Mouse (Mus musculus) Patski (cell line): Measurements from ENCODE around the gene Sugp2. TPM values are rescaled to one million over a fixed set of nuclear protein-coding genes. Genes with fewer than 3 reads are reported as not detected.
"Not testable (repeated sequence)": the region's sequence is repeated elsewhere in the genome, so short reads cannot be mapped to it uniquely, and the experiment has no call there.

Experiments
- ATAC-seq: fragments of 100-300 bp; one replicate; pipeline ENCODE4 v1.8.0; 2021
- CTCF ChIA-PET: fragments of 350-600 bp; sonication (Branson Sonifier 250); formaldehyde crosslinking; loops from one replicate; lab custom pipeline; 2022; ENCODE audit warnings: inconsistent platforms; lab: Charles Lee
- POLR2A ChIA-PET: fragments of 350-600 bp; sonication (Branson Sonifier 250); formaldehyde crosslinking; loops from one replicate; lab custom pipeline; 2022; ENCODE audit warnings: antibody characterized with exemption, inconsistent platforms; lab: Charles Lee
- DNase-seq: peaks from one replicate; pipeline ENCODE4 v3.0.0-alpha.2; 2011; ENCODE audit warnings: low read depth, low spot score
- H3K27me3 ChIP-seq: fragments of 371-371 bp; one replicate; pipeline ENCODE4 v1.5.1; 2021
- CTCF ChIP-seq: fragments of 100-300 bp; IDR thresholded peaks from one replicate; pipeline ENCODE4 v1.5.1; 2021
- in situ Hi-C: fragments of 300-500 bp; cut with MboI; formaldehyde crosslinking; loops from 3 replicates; pipeline ENCODE4 v1.11.1; 2018; ENCODE audit warnings: low pct_unique_long_range_greater_than_20kb, mixed read lengths
- polyA plus RNA-seq: library from polyadenylated mRNA; unstranded; gene quantifications from one replicate; pipeline ENCODE4 v1.2.3, GENCODE M21; 2021

Sugp2 gene
- polyA plus RNA-seq, 1 experiment from 2014 or later = 26.5 TPM

DNA sequence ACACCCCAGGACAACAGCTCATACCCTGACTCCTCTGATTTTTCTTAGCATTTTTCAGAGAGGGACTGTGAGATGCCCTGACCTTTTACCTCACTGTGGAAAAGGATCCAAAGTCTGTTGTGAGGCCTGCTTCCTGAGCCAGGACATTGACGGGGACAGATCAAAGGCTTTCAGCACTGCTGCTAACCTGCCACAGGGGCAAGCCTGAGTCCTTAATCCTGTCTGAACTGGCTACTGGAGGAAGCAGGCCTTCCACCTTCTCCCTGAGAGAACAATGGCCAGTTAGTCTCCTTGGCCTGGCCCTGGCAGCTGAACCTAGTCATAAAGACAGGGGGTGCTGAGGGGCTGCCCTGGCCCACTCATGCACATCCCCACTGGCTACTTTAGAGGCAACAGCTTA lies 25.9 kb upstream of the Sugp2 start:
- ATAC-seq = no peak
- CTCF ChIA-PET = interaction anchor here (1.2 kb wide), 1 partner anchor 8 kb away, joined by 3 read pairs; no protein-coding TSS in a partner anchor
- no peak for TF ChIP-seq CTCF
- POLR2A ChIA-PET = no interaction called here
- DNase-seq = no peak
- no peaks in the 10 kb centered on the region for H3K27me3 ChIP-seq
- in situ Hi-C loops = no loop called here

DNA sequence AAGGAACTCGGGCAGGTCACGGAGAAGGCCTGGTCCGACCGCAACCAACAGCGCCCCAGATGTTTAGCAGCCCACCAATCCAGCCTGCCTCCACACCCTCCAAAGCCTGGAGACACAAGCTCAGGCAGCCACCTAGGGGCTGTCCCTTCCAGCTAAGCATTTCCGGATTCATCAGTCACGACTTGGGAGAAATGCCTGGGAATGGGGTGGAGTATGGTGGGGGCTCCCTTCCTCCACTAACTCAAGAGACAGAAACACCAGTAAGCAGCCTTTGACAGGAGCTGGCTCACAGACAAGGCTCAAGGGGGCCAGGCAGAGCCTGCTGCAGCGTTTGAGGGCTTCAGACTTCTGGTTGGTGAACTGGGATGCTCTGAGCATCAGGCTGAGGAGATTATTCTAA lies 23.5 kb upstream of the Sugp2 start:
- ChIA-PET POLR2A (no interaction called here), CTCF (interaction anchor here (1.5 kb wide), 1 partner anchor 9 kb away, joined by 6 read pairs; no protein-coding TSS in a partner anchor)
- TF ChIP-seq CTCF = no peak
- no peaks in the 10 kb centered on the region for H3K27me3 ChIP-seq
- ATAC-seq (no peak), DNase-seq (no peak)
- in situ Hi-C loops = no loop called here

DNA sequence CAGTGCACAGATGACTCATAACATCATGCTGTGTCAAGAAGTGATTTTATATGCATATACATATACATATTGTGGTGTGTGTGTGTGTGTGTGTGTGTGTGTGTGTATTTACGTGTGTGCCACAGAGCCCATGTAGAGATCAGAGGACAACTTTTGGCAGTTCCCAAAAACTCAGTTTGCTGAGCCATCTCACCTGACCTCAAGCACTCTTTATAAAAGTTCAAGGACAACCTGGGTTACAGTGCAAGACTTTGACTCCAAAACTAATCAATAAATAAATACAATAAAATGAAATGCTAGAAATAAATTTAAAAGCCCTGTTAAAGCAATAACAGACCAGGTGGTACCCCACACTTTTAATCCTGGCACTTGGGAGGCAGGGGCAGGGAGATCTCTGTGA lies 22.8 kb upstream of the Sugp2 start:
- ATAC-seq (no peak), DNase-seq (no peak)
- no peaks in the 10 kb centered on the region for H3K27me3 ChIP-seq
- TF ChIP-seq CTCF = no peak
- ChIA-PET POLR2A (no interaction called here), CTCF (no interaction called here)
- in situ Hi-C loops = no loop called here

DNA sequence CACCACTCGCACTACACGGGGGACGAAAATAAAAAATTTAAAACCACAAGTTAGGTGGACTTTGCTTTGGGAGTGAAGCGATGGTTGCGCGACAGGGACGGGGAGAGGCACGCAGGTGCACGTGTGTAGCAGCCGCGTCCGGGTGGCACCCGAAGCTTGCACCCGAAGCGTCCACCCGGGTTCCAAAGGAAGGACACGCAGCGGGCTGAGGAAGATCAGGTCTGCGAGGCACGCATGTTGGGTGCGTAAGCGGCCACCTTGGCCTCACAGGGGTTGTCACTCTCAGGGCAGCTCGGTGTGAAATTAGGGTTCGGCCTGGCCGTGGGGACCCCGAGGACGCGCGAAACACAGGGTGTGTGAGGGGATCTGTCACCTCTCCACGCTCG lies 22.3 kb upstream of the Sugp2 start:
- ATAC-seq (no peak), DNase-seq (no peak)
- ChIA-PET CTCF (interaction anchor here (0.7 to 1.6 kb wide), 2 partner anchors 33 to 141 kb away, joined by 3 read pairs; no protein-coding TSS in a partner anchor), POLR2A (interaction anchor here (1.0 kb wide), 1 partner anchor 17 kb away, joined by 3 read pairs; no protein-coding TSS in a partner anchor)
- H3K27me3 ChIP-seq = no peaks in the 10 kb centered on the region
- in situ Hi-C loops = no loop called here
- TF ChIP-seq CTCF = no peak

DNA sequence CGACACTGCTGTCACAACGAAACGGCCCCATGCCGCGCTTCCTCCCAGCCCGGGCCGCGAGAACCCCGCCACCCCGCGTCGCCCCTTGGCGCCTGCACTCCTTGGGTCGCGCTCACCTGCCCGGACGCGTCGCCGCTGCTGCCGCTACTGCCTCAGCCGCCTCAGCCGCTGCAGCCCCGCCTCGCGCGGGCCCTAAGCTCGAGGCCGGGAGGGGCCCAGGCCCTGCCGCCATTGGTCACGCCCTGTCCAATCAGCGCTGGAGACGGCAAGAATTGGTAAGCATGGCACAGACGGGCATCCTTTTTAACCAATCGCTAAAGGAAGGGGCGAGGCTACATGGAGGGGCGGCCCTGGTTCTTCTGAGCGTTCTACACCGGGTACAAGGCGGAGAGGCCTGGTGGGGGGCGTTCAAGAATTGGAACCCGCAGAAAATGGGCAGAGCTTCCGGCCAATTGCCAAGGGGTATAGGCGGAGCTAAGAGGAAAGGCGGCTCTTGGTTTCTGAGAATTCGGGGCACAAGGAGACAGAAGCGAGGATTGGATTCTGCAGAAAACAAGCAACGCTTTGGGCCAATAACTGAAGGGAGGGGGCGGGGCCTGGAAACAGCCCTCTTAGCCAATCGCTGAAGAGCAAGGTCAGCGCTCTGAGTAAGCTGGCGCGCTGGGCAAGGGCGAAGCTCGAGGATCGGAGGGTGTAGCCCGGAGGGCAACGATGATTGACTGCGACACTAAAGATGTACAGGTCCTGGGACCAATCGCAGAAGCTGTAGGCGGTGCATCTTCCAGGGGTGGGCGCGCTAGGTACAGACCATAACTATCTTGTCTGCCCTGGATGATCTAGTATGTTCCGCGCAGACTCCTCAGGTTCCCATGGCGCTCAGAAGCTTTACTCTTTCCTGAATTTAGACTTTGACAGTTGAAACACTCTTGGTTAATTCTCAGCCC lies 21.6 kb upstream of the Sugp2 start, which contains the start of gene Slc25a42:
Gene Slc25a42 (minus strand): TSS at position 194 of the 944 bp plus-strand sequence.
- TF ChIP-seq CTCF = no peak
- peak; percentile 97 for ATAC-seq
- ChIA-PET POLR2A (interaction anchor here (1.0 to 1.7 kb wide), 2 partner anchors 17 to 53 kb away, joined by 3 read pairs; no protein-coding TSS in a partner anchor), CTCF (interaction anchor here (0.7 to 1.6 kb wide), 4 partner anchors 9 to 142 kb away, joined by 3 to 4 read pairs (median 4); no protein-coding TSS in a partner anchor)
- peak; percentile 98 for DNase-seq
- in situ Hi-C loops = no loop called here
- H3K27me3 ChIP-seq = no peaks in the 10 kb centered on the region

DNA sequence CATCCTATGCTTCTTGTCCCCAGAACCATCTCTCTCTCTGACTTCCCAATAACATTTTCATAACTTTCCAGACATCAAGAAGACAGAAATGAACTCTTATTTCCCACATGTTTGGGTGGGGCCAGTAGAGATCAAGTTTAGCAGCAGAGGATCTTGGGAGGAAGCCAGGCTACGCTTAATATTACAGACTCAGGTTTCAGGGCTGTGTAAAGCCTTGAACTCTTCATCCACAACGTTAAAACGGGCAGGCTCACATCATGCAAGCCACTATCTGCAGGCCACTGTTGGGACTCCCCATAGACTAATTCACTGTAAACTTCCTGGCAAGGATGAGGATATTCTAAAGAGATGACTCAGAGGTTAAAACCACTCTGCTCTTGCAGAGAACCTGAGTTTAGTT lies 19.6 kb upstream of the Sugp2 start:
- POLR2A ChIA-PET = no interaction called here
- TF ChIP-seq CTCF = no peak
- in situ Hi-C loops = no loop called here
- DNase-seq (no peak), ATAC-seq (no peak)
- no peaks in the 10 kb centered on the region for H3K27me3 ChIP-seq
- CTCF ChIA-PET = interaction anchor here (1.2 kb wide), 1 partner anchor 15 kb away, joined by 3 read pairs; no protein-coding TSS in a partner anchor

DNA sequence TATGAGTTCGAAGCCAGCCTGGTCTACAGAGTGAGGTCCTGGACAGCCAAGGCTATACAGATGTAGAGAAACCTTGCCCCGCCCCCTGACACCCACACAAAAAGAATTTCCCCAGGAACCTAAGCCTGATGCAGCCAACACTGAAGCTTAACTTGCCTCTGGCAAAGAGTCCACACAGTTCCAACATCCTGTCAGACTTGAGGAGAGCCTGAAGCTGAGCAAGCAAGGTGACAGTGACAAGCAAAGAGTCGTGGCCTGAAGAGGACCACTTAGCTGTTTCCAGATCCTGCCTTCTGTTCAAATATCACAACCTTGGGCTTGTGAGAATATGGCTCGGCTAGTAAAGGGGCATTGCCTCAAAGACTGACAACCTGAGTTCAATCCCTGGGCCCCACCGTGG lies 18.9 kb upstream of the Sugp2 start:
- ChIA-PET CTCF (interaction anchor here (1.2 kb wide), 1 partner anchor 15 kb away, joined by 3 read pairs; no protein-coding TSS in a partner anchor), POLR2A (no interaction called here)
- ATAC-seq = no peak
- TF ChIP-seq CTCF = no peak
- in situ Hi-C loops = no loop called here
- no peaks in the 10 kb centered on the region for H3K27me3 ChIP-seq
- no peak for DNase-seq

DNA sequence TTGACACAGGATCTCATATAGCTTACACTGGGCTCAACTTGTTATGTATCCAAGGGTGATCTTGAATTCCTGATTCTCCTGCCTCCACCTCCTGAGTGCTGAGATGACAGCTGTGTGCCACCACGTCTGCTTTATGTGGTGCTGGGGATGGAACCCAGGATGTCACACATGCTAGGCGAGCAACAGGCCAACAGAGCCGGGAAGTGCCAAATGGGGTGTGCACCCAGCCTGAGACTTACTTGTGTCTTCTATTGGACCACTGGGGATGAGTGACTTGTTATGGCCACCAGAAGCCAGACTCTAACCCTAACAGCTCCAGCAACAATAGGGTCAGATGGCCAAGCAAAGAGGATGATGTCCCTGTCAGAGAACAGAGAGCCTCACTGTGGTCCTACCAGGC lies 17.9 kb upstream of the Sugp2 start:
- ATAC-seq, DNase-seq, H3K27me3 ChIP-seq, in situ Hi-C loops: not testable (repeated sequence)
- POLR2A ChIA-PET = interaction anchor here (0.6 to 1.4 kb wide), 2 partner anchors 54 to 163 kb away, joined by 3 to 4 read pairs; no protein-coding TSS in a partner anchor
- CTCF ChIA-PET = interaction anchor here (0.7 kb wide), 1 partner anchor 10 kb away, joined by 3 read pairs; no protein-coding TSS in a partner anchor

DNA sequence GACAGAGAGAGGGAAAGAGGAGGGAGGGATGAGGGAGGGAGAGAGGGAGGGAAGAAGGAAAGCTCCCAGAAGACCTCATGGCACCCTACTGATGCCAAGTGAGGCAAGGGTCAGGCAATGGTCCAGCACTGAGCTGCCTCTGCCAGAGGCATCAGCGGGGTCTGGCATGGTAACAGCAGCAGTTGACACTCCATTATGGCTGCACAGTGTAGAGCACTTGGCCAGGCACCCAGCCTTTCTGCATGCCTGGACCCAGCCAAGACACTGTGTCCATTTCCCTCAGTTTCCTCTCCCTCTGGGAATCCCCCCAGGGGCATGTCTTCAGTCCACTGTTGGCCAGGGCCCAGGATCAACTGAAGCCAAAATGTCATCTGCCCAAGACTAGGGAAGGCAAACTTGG lies 17.5 kb upstream of the Sugp2 start:
- no peaks in the 10 kb centered on the region for H3K27me3 ChIP-seq
- CTCF ChIA-PET = no interaction called here
- ATAC-seq (no peak), DNase-seq (peak; percentile 67)
- POLR2A ChIA-PET = interaction anchor here (1.4 kb wide), 1 partner anchor 163 kb away, joined by 4 read pairs; no protein-coding TSS in a partner anchor
- TF ChIP-seq CTCF = no peak
- in situ Hi-C loops = no loop called here

DNA sequence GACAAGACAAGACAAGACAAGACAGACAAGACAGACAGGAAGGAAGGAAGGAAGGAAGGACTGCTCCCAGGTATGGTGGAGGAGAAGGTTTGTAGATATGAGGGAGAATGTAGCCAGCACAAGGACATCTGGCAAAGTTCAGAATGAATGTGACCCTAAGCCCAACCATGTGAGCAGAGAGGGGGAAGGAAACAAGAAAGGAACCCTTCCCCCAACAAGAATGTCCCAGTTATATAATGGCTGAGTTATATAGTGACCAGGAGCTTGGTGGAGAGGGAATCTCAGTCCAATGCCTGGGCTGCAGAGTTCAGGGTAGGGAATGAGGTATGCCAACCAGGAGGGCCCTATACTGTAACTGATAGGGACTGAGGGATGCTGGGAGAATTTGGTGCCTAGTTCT lies 16.6 kb upstream of the Sugp2 start:
- CTCF ChIA-PET = no interaction called here
- H3K27me3 ChIP-seq = no peaks in the 10 kb centered on the region
- in situ Hi-C loops = no loop called here
- no peak for TF ChIP-seq CTCF
- POLR2A ChIA-PET = interaction anchor here (0.6 kb wide), 1 partner anchor 49 kb away, joined by 3 read pairs; no protein-coding TSS in a partner anchor
- DNase-seq = no peak
- ATAC-seq = no peak
